Mouse (Mus musculus): ENCODE results near the gene Fam3c. TPM values are rescaled to one million over a fixed set of nuclear protein-coding genes. Genes with fewer than 3 reads are reported as not detected.

Gene Fam3c
- 35.6 and 36.9 TPM in 2 replicates for polyA plus RNA-seq (2015; fragmentation: Nextera tagmentation; extraction: Ambion mirVana)

DNA sequence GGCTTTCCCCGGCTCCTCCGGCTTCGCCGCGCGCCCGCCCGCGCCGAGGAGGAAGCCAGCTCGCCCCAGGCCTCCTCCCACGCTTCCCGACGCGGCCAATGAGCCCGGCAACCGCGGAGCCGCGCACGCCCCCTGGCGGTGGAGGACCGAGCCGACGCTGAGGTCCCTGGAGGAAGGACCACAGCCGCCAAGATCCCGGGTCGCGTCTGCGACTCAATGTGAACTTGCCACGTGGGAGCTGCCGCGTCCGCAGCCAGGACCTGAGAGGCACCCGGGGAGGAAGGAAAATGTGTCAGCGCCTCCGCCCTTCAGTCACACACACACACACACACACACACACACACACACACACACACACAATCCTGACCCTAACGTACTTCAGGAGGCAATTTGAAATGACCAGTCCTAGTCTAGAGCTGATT, at the start of gene Fam3c:
Gene Fam3c, minus strand, starts transcription at position 158 of the 422 bp plus-strand sequence.
- ATAC-seq: peak; percentile 98
- Histone ChIP-seq H3K9ac (ENCODE audit: low read depth, low read length) (peak within 1 kb of the TSS; percentile 93), H3K4me3 (ENCODE audit: low read length) (peak within 1 kb of the TSS; percentile 87), H3K27ac (ENCODE audit: low read length) (peak within 1 kb of the TSS; percentile 88), H3K4me2 (ENCODE audit: low read depth, low read length) (peak within 1 kb of the TSS; percentile 64), H3K9me3 (ENCODE audit: control insufficient read depth, low read length) (no peaks in the 10 kb centered on the region), H3K27me3 (replicated peaks; ENCODE audit: control insufficient read depth, insufficient read depth, low read length) (no peaks in the 10 kb centered on the region), H3K4me1 (ENCODE audit: control insufficient read depth, insufficient read depth, low read length) (peaks cover 3% of the 10 kb centered on the region; the same call in 1 of the 2 replicates), H3K36me3 (ENCODE audit: control insufficient read depth, insufficient read depth, low read length) (no peaks in the 10 kb centered on the region)
- under 1% methylated on average over 25 of the region's 38 CpGs for WGBS

DNA sequence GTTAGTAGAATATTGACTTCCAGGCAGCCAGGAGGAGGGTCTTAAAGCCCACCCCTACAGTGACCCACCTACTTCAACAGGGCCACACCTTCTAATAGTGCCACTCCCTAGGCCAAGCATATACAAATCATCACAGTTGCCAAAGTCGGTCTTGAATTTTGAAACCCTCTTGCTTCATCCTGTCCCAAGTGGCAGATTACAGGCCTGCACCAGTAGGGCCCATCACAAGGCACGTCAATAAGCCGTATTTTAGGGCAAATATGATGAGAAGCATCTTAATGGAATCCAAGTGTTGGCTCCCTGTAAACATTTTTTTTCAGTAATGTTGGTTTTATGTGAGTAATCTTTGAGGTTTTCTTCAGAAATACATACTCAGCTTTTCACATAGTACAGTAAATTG, 49.0 kb upstream of the Fam3c start:
- WGBS: 83% methylated on average over 3 of the region's 3 CpGs
- no peaks in the 10 kb centered on the region for H3K4me1 ChIP-seq (ENCODE audit: control insufficient read depth, insufficient read depth, low read length)

DNA sequence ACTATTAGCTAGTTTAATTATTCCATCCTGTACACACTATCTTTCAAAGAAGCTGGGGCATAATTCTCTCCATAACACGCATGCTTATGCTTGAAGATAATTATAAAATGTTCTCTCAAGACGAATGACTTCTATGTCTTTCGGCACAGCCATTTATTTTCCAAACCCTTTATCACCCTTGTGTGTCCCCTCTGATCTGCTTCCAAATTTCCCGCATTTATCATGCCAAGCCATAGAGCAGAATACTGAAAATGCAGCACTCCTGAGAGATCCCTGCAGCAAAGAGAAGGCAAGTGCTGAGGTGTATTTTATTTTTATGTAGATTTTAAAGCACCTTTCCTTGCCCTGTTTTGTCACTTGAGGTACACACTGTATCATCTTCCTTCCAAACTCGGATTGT, 47.7 kb upstream of the Fam3c start:
- ATAC-seq: no peak
- 77% methylated on average over 5 of the region's 5 CpGs for WGBS

More for the DNA sequence above, 49.0 kb upstream of the Fam3c start:
- no peak overlapping the region for H3K9ac ChIP-seq (ENCODE audit: low read depth, low read length)
- no peaks in the 10 kb centered on the region for H3K27me3 ChIP-seq (replicated peaks; ENCODE audit: control insufficient read depth, insufficient read depth, low read length)
- no peaks in the 10 kb centered on the region for H3K9me3 ChIP-seq (ENCODE audit: control insufficient read depth, low read length)
- no peak for ATAC-seq
- H3K4me2 ChIP-seq (ENCODE audit: low read depth, low read length): no peak overlapping the region
- no peak overlapping the region for H3K27ac ChIP-seq (ENCODE audit: low read length)
- H3K4me3 ChIP-seq (ENCODE audit: low read length): no peak overlapping the region
- no peaks in the 10 kb centered on the region for H3K36me3 ChIP-seq (ENCODE audit: control insufficient read depth, insufficient read depth, low read length)

DNA sequence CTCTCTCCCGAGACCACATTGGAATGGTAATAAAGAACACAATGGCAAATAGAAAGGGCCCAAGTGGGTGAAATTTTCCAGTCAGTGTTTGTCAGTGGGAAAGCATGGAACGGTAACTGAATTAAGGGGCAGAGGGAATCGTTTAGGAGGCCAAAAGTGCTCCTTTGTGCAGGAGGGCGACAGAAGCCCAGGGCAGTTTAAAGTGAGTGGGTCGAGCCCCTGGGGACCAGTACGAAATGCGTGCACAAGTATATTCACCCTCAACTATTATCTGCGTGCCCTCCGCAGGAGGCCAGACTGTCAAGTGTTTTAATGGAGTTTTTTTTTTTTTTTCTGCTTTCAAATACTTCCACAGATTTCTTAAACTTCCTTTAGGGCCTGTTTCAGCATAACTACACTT, 47.3 kb upstream of the Fam3c start:
- Histone ChIP-seq H3K36me3 (ENCODE audit: control insufficient read depth, insufficient read depth, low read length) (no peaks in the 10 kb centered on the region), H3K27ac (ENCODE audit: low read length) (no peak overlapping the region), H3K4me2 (ENCODE audit: low read depth, low read length) (no peak overlapping the region), H3K9me3 (ENCODE audit: control insufficient read depth, low read length) (no peaks in the 10 kb centered on the region), H3K9ac (ENCODE audit: low read depth, low read length) (no peak overlapping the region), H3K4me1 (ENCODE audit: control insufficient read depth, insufficient read depth, low read length) (no peaks in the 10 kb centered on the region), H3K4me3 (ENCODE audit: low read length) (no peak overlapping the region), H3K27me3 (replicated peaks; ENCODE audit: control insufficient read depth, insufficient read depth, low read length) (no peaks in the 10 kb centered on the region)
- 73% methylated on average over 9 of the region's 9 CpGs for WGBS
- no peak for ATAC-seq

More for the DNA sequence above, 47.7 kb upstream of the Fam3c start:
- H3K4me2 ChIP-seq (ENCODE audit: low read depth, low read length): no peak overlapping the region
- no peak overlapping the region for H3K4me3 ChIP-seq (ENCODE audit: low read length)
- no peaks in the 10 kb centered on the region for H3K36me3 ChIP-seq (ENCODE audit: control insufficient read depth, insufficient read depth, low read length)
- H3K27ac ChIP-seq (ENCODE audit: low read length): no peak overlapping the region
- H3K4me1 ChIP-seq (ENCODE audit: control insufficient read depth, insufficient read depth, low read length): no peaks in the 10 kb centered on the region
- no peaks in the 10 kb centered on the region for H3K9me3 ChIP-seq (ENCODE audit: control insufficient read depth, low read length)
- no peaks in the 10 kb centered on the region for H3K27me3 ChIP-seq (replicated peaks; ENCODE audit: control insufficient read depth, insufficient read depth, low read length)
- H3K9ac ChIP-seq (ENCODE audit: low read depth, low read length): no peak overlapping the region

DNA sequence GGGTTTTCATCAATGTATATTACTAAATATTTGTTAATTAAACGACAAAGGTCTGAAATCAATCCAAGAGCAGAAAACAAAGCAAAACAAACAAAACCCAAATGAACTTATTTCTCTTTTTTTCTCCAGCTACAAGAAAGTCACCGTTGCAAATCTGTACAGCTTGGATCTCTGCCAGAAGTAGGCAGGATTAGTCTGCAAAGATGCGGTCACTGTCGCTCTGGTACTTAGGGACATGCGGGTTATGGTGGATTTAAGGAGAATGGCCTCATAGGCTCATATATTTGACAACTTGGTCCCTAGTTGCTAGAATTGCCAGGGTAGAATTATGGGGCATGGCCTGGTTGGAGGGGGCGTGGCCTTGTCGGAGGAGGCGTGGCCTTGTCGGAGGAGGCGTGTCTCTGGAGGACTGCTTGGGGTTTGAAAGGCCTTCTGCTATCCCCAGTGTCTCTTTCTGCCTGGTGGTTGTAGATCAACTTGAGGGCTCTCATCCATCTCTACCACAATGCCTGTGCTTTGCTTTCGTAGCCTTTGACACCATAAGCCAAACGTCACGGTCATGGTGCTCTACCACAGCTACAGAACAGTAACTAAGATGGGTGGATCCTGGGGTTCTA, 46.6 kb upstream of the Fam3c start:
- H3K27ac ChIP-seq (ENCODE audit: low read length): no peak overlapping the region
- H3K9ac ChIP-seq (ENCODE audit: low read depth, low read length): no peak overlapping the region
- H3K27me3 ChIP-seq (replicated peaks; ENCODE audit: control insufficient read depth, insufficient read depth, low read length): no peaks in the 10 kb centered on the region
- H3K4me1 ChIP-seq (ENCODE audit: control insufficient read depth, insufficient read depth, low read length): no peaks in the 10 kb centered on the region
- H3K9me3 ChIP-seq (ENCODE audit: control insufficient read depth, low read length): no peaks in the 10 kb centered on the region
- no peaks in the 10 kb centered on the region for H3K36me3 ChIP-seq (ENCODE audit: control insufficient read depth, insufficient read depth, low read length)
- H3K4me2 ChIP-seq (ENCODE audit: low read depth, low read length): no peak overlapping the region
- no peak for ATAC-seq
- WGBS: 78% methylated on average over 13 of the region's 13 CpGs
- H3K4me3 ChIP-seq (ENCODE audit: low read length): no peak overlapping the region

DNA sequence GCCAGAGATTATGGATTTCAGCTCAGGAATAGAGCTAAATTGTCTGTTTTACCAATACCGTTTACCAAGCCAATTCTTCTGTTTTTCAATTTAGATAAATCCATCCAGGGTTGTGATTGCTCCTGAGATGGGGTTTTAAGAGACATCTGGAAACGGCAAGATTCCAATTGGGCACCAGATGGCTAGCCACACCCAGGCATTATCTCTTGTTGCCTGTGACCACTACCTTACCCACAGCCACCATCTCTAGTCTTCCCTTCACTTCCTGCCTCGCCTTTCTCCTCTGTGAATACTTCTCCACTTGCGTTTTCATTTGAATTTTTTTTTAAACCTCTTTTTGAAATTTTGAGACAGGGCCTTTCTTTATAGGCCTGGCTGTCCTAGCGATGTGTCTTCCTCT, 46.0 kb upstream of the Fam3c start:
- H3K4me2 ChIP-seq (ENCODE audit: low read depth, low read length): no peak overlapping the region
- H3K4me3 ChIP-seq (ENCODE audit: low read length): no peak overlapping the region
- 70% methylated on average over 5 of the region's 5 CpGs for WGBS
- no peaks in the 10 kb centered on the region for H3K4me1 ChIP-seq (ENCODE audit: control insufficient read depth, insufficient read depth, low read length)
- H3K27me3 ChIP-seq (replicated peaks; ENCODE audit: control insufficient read depth, insufficient read depth, low read length): no peaks in the 10 kb centered on the region
- no peaks in the 10 kb centered on the region for H3K36me3 ChIP-seq (ENCODE audit: control insufficient read depth, insufficient read depth, low read length)
- no peak overlapping the region for H3K27ac ChIP-seq (ENCODE audit: low read length)
- no peak for ATAC-seq
- H3K9ac ChIP-seq (ENCODE audit: low read depth, low read length): no peak overlapping the region
- no peaks in the 10 kb centered on the region for H3K9me3 ChIP-seq (ENCODE audit: control insufficient read depth, low read length)

DNA sequence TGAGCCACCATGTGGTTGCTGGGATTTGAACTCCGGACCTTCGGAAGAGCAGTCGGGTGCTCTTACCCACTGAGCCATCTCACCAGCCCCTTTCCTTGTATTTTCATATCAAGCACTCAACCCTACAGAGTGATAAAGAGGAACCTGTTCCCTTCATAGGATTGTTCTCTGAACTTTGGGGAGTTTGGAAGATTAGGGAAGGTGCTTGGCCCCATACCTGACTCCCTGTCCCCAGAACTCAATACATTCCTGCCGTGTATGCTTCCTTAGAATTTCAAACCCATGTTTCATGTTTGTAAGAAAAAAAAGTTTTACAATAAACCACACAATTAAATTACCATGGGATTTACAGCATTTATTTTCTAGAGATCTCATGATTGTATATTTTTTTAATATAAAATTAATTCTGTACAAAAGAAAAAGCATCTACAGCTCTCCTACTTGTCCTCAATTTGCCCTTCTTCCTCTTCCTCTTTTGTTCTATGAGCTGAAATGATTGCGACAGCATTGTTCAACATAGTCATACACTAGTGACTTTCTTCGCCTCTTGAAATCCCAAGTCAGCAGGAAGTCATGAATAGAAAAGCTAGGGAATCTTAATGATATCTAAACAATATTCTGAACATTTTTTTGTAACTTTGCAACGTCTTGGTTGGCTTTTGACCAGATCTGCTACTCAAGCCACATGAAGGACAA, 42.2 kb upstream of the Fam3c start:
- no peak overlapping the region for H3K9ac ChIP-seq (ENCODE audit: low read depth, low read length)
- no peak overlapping the region for H3K27ac ChIP-seq (ENCODE audit: low read length)
- no peak overlapping the region for H3K4me3 ChIP-seq (ENCODE audit: low read length)
- H3K9me3 ChIP-seq (ENCODE audit: control insufficient read depth, low read length): no peaks in the 10 kb centered on the region
- H3K36me3 ChIP-seq (ENCODE audit: control insufficient read depth, insufficient read depth, low read length): no peaks in the 10 kb centered on the region
- H3K4me2 ChIP-seq (ENCODE audit: low read depth, low read length): no peak overlapping the region
- no peaks in the 10 kb centered on the region for H3K27me3 ChIP-seq (replicated peaks; ENCODE audit: control insufficient read depth, insufficient read depth, low read length)
- 84% methylated on average over 6 of the region's 7 CpGs for WGBS
- no peaks in the 10 kb centered on the region for H3K4me1 ChIP-seq (ENCODE audit: control insufficient read depth, insufficient read depth, low read length)
- ATAC-seq: no peak

DNA sequence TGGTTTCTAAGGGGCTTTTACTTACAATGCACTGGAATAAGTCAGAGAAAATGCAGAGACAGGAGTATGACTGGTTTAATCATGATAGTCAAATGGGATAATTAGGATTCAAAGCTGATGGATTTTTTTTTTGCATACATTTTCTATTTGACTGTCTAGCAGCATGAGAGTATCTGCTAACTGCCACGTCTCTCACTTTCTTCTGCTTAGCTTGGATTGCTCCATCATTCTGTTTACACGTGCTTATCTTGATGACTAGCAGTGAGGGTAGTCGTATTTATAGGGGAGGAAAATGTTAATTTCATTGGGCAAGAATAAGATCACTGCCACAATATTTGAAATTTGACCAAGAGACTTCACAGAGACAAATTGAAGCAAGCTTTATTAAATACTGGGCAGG, 39.2 kb upstream of the Fam3c start:
- no peak overlapping the region for H3K4me3 ChIP-seq (ENCODE audit: low read length)
- ATAC-seq: no peak
- WGBS: 35% methylated on average over 3 of the region's 3 CpGs

DNA sequence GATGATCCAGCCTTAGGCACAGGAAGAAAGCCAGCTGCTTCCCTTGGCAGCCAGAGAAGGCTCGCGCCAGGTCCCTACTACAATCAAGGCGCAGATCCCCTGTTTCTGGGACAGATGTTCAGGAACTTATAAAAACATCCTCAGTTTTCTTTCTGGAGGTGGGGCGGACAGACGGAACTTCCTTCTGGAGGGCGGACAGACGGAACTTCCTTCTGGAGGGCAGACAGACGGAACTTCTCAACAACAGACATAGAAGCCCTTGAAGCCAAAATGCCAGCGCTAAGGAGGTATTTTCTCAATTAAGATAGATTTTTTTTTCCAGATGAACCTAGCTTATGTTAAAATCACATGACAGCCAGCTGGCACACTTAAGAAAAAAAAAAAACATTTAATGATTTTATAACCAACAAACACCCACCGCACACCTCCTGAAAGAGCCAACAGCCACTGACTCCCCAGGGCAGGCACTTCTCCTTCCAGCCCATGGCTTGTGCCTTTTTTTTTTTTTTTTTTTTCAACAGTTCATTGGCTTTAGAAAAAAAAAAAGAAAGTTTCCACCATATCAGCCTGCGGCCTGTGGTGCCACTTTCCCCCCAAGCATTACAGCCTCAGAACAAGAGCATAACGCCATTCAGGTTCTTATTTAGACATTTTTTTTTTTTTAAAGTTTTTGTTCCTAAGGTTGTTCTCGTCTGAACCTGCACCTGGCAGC, 34.8 kb upstream of the Fam3c start:
- H3K36me3 ChIP-seq (ENCODE audit: control insufficient read depth, insufficient read depth, low read length): no peaks in the 10 kb centered on the region
- no peak for ATAC-seq
- H3K27me3 ChIP-seq (replicated peaks; ENCODE audit: control insufficient read depth, insufficient read depth, low read length): no peaks in the 10 kb centered on the region
- WGBS: 67% methylated on average over 13 of the region's 13 CpGs
- no peak overlapping the region for H3K4me3 ChIP-seq (ENCODE audit: low read length)
- no peaks in the 10 kb centered on the region for H3K9me3 ChIP-seq (ENCODE audit: control insufficient read depth, low read length)
- H3K27ac ChIP-seq (ENCODE audit: low read length): no peak overlapping the region
- H3K4me2 ChIP-seq (ENCODE audit: low read depth, low read length): no peak overlapping the region
- no peak overlapping the region for H3K9ac ChIP-seq (ENCODE audit: low read depth, low read length)
- H3K4me1 ChIP-seq (ENCODE audit: control insufficient read depth, insufficient read depth, low read length): no peaks in the 10 kb centered on the region

More for the DNA sequence above, 39.2 kb upstream of the Fam3c start:
- Histone ChIP-seq H3K9ac (ENCODE audit: low read depth, low read length) (no peak overlapping the region), H3K36me3 (ENCODE audit: control insufficient read depth, insufficient read depth, low read length) (no peaks in the 10 kb centered on the region), H3K27me3 (replicated peaks; ENCODE audit: control insufficient read depth, insufficient read depth, low read length) (no peaks in the 10 kb centered on the region), H3K9me3 (ENCODE audit: control insufficient read depth, low read length) (no peaks in the 10 kb centered on the region), H3K27ac (ENCODE audit: low read length) (no peak overlapping the region), H3K4me1 (ENCODE audit: control insufficient read depth, insufficient read depth, low read length) (no peaks in the 10 kb centered on the region), H3K4me2 (ENCODE audit: low read depth, low read length) (no peak overlapping the region)
